Mouse (Mus musculus) c-Kit-positive CD71-negative TER-119-negative erythroid progenitor cells, embryonic 14.5 days (primary cell): ENCODE data around the gene Vcam1.

Experiments
- DNase-seq: peaks from one replicate; pipeline ENCODE4 v3.0.0-alpha.2; 2013; ENCODE audit warnings: low read depth

Gene Vcam1

DNA sequence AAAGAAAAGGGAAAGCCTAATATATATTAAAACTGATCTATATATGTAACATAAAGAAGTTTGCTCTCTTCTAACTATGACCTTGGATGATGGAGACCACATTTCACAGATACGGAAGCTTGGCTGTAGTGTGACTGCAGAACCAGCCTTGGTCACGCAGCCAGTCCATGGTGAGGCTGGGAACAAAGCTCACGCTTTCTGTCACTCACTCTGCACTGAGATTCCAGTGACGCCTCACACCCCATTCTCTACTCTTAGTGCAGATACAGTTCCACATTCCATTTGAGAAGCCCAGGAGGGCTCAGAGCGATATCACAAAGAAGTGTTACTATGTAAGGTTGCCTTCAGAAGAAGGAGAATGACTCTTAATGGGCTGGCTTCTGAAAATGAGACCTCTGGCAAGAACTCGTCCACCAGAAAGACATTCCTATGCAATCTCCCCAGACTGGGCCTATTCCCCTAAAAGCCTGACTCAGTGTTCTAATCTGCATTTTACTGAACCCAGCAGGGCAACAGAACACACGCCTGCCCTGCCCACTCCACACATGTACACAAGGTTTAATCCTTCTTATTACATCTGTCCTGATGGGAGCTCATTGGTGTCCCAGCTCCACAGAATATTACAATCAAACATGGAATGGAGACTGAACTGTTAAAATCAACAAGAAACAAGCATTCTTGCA lies 2.8 kb downstream of the Vcam1 start:
- no peak for DNase-seq

DNA sequence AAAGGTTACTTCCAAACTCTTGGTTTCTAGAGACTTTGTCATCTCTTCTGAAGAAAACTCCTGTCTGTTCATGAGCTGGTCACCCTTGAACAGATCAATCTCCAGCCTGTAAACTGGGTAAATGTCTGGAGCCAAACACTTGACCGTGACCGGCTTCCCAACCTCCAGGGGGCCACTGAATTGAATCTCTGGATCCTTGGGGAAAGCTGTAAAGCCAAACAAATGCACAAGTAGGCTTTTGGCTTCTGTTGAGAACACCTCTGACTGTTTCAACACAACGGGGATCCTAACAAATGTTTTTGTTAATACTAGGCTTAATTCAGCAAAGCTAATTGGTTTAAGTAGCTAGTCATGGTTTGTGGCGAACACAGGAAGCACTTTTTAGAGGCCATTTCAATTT lies 3.4 kb downstream of the Vcam1 start:
- DNase-seq, result no peak

DNA sequence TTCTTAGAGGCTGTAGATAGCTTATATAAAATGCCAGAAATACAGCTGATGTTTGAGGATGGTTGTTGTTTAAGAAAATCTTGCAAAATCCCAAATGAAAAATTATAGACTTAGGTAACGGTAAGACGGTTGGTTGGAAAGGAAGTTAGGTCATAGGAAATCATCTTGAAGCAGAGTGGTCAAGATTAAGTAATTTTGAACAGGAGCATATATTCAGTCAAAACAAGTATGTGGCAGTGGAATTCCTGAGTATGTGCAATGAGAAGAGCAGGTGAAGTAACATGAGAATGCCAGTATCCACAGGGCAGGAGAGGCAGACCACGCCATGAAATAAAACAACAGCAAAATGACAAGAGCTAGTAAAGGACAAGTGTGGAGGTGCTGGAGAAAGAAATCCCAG lies 5.7 kb downstream of the Vcam1 start:
- DNase-seq, result no peak

DNA sequence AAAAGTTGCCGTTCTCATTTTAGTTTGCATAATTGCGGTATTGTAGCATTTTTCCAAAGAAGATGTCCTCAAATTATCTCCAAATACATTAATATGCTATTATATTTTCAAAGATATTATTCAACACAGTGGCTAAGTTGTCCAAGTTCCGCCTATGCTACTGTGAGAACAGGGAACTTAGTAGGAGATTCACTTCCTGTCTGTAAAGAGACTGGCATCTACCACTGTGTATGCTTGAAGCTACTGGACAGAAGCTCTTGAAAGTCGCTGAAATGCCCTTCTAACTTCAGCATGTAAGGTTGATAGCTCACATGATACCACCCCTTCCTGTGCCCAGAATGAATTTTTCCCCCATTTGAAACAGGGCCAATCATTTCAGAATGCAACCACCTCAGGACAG lies 6.8 kb downstream of the Vcam1 start:
- no peak for DNase-seq

DNA sequence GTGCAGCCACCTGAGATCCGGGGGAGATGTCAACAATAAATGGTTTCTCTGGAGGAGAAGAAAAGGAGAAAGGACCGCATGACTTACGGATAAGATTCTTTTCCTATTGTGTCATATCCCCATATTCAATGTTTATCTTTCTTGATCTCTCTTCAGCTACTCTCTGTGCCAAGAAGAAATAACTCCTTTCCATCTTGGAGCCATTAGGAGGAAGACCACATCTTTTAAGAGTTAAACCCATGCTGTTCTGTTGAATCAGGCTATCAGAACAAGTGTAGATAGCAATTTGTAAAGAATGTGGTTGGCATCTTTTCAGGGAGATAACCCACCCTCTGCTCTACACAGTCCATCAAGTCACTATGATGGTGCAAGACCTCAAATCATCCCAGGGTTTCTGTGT lies 8.5 kb downstream of the Vcam1 start:
- no peak for DNase-seq

DNA sequence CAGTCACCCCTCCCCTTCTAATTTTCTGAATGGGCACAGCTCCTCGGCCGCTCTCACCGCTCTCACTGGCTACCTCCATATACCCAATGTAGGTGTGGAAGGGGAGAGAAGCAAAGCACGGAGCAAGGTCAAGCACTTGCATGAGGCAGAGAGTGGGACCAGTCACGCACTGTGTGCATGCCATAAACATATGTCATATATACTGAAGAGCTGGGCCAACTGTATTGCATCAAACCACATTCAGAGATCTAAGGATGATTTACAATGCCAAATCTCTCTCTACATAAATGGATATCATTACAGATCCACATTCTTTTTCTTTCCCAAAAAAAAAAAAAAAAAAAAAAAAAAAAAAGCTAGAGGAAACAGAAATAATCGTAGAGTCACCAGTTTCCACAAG lies 9.1 kb downstream of the Vcam1 start:
- DNase-seq, result no peak

DNA sequence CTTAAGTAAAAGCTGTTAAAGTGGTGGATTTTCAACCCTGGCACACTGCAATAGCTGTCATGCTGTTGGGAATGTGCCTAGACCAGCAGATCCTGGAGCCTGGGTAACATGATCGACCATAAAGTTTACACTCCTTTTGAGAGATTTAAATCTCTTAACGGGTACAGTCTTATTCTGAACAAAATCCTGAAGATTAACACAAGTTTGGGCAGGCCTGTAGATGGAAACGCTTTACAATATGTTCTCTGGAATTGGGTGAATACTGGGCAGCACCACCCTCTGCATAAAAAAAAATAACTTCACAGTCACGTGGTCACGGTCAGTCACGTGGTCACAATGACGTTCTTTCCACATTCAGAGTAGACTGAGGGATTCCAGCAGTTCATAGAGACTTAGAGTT lies 10.3 kb downstream of the Vcam1 start:
- DNase-seq, result no peak

DNA sequence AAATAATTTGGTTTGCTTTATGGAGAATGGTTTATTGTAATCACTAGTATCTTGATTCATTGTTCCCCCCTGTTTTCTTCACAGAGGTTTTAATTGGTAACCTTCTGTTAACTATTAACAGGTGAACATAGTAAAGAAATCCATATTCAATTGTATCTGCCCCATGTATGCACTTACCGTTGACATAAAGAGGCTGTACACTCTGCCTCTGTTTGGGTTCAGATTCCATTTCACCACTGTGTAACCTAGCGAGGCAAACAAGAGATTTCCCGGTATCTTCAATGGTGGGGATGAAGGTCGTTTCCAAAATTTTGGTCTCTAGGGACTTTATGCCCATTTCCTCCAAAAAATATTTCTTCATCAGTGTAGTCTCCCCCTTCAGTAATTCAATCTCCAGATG lies 12.4 kb downstream of the Vcam1 start:
- no peak for DNase-seq

DNA sequence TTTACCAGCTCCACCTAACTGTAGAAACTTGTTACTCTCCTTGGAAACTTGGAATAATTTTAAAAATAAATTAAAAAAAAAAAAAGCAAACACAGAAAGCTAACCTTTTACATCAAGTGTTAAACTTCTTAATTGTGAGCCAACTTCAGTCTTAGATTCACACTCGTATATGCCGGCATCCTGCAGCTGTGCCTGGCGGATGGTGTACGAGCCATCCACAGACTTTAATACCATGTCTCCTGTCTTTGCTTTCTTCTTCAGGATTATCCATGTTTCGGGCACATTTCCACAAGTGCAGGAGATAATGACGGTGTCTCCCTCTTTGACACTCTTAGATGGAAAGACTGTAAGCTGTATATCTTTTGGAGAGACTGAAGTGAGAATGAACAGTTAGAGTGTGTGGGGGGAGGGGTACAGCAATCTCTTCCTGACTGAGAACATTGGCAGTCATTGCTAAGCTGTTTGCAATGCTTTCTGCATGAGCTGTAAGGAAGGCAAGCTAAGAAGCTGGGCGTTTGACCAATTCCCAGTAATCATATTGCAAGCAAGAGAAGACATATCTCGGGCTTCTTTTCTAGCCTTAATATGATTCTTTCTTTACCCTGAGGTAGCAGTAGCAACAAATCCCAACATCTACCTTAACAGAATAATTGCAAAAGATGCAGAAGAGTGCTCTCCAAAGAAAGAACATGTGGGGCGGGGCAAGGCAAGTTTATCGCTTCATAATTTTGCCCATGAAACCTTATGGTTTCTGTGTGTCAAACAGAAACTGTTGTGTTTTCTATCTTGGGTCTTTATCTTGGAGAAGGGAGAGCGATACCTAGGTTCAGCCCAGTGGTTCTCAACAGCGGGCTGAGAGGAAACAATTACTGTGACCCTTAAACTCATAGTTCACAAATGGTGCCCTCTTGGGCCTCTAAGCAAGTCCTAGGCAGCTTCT lies 15.0 kb downstream of the Vcam1 start:
- DNase-seq, result no peak

DNA sequence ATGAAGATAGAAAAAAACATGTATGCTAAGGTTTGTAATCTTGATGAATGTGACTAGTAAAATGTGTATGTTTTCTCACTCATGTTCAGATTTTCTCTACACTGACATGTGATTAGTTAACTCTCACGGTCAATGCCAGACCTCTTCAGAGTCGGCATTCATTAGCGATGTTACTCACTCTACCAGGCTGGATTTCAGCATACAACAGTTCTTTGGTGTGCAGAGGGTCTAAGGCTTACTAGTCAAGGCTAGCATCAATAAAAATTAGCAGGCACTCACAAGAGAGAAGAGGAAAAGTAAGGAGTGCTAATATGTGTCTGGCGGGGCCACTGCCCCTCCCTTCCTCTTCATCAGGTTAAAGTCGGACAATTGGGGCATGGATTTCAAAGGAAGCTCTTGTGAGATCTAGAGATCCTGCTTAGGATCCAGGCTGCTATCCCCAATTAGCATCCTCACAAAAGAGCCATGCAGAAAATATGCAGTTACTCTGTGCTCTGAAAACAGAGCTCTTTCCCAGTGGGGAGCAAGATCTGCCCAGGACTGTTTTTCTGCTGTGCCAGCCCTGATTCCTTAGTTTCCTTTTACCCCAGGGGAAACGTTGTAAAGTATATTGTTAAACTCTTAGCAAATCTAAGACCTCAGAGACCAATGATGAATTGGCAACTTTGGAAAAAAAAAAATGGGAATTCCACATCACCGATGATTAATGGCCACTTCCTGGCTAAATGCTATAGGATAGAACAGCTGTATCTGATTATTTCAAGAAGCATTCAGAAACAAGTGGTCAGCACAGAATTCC lies 15.8 kb downstream of the Vcam1 start:
- no peak for DNase-seq

DNA sequence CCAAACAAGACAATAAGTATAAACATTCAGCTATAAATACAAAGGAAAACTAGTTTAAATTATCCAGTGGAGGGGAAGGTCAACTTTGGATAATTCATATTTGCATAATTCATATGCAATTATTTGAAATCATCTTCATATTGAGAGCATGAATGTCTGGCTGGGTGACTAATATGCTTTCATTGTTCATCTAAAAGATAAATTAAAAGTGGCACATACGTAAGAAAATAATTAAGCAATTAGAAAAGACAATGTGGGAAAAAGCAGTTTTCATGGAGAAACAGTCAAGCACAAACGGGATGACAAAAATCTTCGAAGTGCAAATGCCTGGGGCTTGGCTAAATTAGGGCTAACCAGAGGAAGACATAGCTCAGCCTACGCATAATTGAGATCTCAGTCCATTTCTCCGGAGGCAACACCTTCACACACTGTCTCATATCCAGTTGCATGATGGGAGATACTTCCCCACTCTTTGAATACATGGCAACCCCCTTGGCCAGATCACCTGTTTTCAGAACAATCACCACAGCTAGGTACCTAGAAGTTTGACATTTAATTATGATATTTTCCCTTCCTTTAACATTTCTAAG lies 16.6 kb downstream of the Vcam1 start:
- no peak for DNase-seq

DNA sequence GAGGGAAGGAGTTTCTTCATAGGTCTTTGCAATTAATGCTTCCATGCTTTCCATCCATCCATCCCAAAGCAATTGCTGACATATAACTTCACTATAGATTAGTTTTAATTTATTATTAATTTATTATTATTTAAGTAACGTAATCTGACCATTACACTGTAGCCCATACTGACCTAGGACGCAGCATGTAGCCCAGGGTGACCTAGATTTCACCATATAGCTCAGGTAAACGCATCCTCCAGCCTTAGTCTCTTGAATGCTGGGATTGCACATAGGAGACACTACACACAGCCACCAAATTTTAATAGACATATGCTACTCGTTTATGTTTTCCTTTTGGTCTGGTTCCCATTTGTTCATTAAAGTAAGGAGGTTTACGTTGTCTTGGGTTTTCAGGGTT lies 23.8 kb downstream of the Vcam1 start:
- no peak for DNase-seq

DNA sequence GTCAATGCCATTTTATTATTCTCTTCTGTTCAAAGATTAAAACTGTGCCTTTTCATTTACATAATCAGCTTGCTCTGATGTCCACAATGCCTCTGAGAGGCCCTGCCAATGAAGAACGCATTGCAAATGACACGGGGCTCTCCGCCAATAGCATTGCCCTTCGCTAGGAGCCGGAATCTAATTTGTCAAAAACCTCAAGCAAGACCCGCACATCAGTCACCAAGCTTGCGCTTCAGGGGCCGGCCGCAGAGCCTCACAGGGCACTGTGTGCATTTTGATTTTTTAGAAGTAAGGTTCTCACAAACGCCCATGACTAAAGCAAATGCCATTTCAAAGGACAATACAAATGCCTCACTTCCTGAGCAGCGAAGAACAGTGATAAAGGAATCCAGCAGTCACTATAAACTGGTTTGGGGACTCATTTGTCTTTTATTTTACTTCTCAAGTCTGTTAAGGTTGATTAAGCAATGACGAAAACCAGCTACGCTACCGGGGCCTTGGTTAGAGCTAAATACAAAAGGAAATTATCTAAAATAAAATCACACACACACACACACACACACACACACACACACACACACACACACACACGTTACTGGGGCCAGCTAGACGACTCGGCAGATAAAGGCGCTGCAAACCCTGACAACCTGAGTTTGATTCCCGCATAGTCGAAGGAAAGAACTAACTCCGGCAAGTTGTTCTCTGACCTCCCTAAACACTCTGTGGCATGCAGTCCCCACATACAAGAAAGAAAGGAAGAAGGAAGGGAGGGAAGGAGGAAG lies 24.4 kb downstream of the Vcam1 start:
- no peak for DNase-seq

DNA sequence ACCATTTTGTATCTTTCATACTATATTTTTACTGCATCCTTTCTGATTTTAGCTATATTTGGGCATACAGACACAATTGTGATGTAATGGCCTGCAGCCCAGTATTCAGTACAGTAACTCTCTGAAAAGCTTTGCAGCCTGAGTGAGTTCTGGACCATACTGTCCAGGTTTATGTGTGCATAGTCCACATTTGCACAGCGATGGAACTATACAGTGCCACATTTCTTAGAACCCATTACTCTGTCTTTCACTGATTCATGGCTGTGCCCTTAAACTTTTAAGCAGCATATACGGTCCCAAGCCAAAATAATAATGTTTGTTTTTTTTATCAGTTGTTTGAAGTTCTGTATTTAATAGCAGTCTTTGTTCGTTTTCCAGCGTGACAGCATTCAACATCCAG lies 25.2 kb downstream of the Vcam1 start:
- no peak for DNase-seq

DNA sequence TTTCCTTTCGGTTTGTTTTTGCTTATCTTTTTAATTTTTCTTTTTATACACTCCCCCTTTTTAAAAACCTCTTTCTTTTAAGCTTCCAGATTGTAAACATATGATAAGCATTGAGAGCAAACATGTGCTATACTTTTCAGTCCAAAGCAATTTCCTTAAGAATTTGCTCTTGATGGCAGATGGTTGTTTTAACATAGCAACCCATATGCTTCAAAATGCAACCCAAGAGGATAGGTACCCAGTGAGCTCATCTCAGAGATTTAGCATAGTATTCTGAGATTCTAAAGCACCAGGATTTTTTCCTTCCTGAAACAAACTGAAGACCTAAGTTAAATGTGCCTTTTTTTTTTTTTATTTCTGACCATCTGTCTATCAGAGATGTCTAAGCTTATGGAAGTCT lies 28.6 kb downstream of the Vcam1 start:
- no peak for DNase-seq

DNA sequence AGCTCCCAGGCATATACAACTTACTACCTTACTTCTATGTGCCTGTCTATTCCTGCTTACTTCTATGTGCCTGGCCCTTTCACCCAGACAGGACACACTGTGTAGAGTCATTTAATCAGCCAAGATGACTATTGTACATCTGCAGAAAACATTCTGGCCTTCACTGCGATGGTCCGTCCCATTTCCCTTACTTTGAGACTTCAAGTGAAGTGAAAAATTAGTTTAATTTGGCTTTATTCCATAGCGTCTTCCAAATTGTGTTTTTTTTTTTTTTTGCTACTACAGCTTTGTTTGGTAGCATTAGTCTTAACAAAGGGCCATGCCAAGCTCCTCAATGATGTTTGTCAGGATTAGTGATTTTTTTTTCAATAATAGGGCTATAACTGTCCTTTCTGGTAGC lies 33.6 kb downstream of the Vcam1 start:
- no peak for DNase-seq

DNA sequence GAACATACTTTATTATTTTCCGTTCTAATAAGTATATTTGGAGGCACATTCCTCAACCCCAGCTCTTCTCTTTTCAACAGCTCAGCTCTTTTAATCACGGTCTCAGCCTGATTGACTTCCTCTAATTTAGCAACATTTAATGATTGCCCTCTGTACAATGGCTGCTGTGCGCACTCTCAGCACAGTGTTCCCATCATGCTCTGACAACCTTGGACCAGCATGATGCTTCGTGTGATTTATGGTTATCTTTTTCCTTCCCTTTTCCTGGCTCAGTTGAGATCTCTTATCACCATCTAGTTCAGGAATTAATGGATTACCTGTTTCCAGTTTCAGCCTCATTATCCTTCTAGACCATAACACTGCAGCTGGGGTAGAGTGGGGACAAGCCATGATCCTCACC lies 34.2 kb downstream of the Vcam1 start:
- DNase-seq, result no peak

DNA sequence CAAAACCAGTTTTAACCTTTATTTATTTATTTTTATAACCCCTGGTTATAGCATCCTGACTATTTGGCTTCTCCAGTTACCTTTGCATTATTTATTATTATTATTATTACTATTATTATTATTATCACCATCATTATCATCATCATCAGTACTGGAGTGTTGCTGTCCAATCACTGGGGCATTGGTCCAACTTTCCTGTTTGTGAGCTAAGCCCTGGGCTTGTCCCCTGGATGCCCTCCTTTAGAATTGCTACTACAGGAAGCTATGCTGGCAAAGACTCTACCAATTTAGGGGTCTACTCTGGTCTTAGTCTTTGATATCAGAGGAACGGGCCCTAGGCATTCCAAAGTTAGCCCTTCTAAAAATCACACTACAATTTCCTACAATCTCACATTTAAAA lies 34.6 kb downstream of the Vcam1 start:
- no peak for DNase-seq

DNA sequence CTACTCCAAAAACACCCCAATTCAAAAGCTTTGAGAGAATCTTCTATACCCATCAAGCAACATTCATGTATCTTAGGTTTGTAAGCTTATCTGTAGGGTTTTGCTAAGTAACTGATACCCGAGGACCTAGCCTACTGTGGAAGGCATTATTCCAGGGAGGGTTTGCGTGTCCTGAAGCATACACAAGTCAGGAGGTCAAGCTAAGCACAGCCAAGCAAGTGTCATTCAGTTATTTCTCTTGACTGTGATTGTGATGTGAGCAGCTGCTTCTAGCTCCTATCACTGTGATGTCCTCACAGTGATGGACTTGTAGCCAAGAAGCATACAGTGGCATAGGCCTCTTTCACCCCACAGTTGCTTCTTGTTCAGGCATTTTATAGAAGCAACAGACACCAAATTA lies 35.2 kb downstream of the Vcam1 start:
- DNase-seq, result no peak

DNA sequence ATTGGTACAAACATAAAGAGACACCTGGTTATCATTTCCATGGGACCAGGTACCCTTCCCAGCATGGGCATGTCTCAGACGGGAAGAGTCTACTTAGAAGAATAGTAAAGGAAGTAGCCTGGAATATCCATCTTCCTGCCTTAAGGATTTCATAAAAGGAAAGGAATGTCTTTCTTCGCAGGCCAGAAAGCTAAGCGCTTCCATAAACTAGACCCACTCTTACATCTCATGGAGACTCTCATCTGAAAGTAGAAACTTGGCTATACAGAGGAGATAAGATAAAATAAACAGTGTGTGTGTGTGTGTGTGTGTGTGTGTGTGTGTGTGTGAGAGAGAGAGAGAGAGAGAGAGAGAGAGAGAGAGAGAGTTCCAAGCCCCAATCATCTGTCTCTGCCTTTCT lies 36.9 kb downstream of the Vcam1 start:
- DNase-seq, result no peak

DNA sequence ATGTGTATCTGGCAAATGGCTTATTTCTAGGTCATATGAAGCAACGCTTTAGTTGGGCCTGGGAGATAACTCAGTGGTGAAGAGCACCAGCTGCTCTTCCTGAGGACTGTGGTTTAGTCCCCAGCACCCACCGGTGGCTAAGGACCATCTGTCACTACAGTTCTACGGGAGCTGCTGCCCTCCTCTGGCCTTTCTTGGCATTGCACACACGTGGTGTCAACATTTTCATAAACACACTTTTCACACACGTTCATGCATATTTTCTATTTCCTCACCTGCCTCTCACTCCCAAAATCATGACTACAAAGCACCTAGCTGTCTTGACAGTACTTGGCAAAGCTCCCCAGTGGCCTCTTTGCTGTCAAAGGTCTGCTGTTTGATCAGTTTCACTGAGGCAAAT lies 37.8 kb downstream of the Vcam1 start:
- DNase-seq, result no peak

DNA sequence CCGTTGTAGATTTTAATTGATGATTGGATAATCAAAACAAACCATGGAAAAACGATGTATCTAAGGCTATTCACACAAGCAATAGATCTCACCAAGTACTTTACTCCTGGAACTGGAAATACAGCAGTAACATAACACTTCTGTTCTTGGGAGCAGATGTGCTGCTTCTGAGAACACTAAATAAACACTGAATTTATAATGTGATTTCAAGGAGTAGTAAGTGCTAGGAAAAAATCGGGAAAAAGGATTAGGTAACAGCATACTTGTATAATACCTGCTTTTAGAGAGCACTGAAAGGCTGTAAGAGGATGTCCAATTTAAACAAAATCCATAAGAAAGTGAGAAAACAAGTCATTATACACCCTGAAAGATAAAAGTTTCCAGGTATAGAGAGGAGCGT lies 43.5 kb downstream of the Vcam1 start:
- no peak for DNase-seq
